Mouse (Mus musculus): Measurements from ENCODE around the gene Spata31d1a.
A peak's percentile ranks its signal among the peaks of the same experiment; 100 is the strongest.
"Not testable (repeated sequence)": the region's sequence is repeated elsewhere in the genome, so short reads cannot be mapped to it uniquely, and the experiment has no call there.

Spata31d1a gene

DNA sequence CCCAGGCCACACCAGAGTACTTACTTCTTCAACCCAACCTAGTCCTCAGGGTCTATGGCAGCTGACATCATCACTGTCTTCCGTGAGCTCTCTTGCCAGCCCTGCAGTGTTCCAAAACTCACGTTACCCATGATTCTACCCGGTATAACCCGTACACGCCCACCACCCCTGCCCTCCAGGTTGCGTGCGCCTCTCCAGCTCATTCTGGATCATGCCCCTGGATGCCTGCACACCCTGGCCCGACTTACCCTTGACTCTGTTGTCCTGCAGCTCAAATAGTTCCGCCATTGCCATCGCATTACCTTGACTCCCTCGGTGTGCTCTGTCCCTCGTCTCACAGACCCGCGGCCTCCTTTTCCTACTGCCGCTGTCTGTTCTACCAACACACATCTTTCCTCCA, at the start of gene Spata31d1a:
Spata31d1a (minus strand) TSS at position 101 of the 400 bp plus-strand sequence.
- no peak for DNase-seq

DNA sequence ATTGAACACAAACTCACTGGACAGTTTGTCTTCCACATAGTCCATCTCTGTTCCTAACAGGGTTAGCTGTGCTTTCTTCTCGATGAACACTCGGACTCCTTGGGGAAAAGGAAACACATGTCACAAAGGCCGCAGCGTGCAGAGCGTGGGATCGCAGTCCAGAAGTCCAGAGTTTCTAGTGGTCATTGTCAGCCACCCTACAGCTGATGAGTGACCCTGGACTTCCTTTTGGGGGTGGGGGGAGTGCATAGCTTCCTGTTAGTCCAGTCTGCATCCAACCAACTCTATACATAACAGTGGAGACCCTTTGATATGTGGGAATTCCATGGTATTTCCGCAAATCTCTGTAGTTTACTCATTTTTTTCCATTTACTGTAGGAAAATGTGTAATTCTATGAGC, 46.8 kb upstream of the Spata31d1a start:
- DNase-seq = no peak

DNA sequence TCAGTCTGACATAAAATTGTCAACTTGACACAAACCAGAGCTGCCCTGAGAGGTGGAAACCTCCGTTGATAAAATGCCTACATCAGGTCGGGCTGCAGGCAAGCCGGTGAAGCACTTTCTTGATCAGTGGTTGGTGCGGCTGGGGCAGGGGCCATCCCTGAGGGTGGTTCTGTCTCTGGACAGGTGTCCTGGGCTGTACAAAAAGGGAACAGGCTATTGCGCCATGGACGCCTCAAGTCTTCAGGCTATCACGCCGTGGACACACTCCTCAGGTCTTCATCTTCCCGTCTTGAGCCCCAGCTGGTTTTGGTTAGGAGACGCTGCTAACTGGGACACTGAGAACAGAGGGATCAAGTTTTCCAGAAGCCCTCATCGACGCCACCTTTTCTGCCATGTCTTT, 40.2 kb upstream of the Spata31d1a start:
- DNase-seq = no peak

DNA sequence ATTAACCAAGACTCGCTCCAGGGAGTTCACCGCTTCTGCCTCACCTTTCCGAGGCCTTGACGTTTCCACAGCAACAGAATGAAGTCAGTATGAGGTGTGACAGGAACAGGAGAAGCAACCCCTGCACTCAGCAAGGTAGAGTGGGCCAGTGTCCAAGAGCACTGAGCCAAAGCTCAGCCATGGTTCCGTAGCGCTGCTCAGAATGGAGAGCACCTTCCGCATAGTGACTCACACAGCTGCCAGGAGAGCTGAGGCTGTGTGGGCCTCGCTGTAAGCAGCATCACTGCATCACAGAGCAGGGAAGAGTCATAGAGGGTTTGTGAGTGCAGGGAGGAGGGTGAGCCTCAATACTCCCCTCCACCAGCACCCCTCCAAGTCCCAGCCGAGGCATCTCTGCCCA, 36.6 kb upstream of the Spata31d1a start, which contains the start of gene 1700014D04Rik:
1700014D04Rik (minus strand) TSS at position 42 of the 400 bp plus-strand sequence.
- DNase-seq = peak; percentile 50 to 62

DNA sequence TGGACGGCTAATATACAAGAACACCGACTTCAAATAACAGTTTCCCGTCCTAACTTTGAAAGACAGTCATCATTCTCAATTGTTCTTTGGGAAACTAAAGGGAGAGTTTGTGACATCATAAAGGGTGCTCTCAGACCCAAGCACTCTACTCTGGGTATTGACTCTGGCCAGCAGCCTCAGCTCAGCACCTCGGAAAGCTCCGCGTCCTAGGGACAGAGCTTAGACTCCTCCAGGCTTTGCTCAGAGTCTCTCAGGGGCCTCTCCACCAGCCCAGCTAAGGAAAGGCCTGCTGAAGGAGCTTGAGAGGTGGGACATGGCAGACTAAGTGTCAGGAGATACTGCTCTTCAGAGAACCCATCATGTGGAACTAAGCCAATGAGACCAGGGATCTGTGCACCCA, 36.0 kb upstream of the Spata31d1a start:
- no peak for DNase-seq

DNA sequence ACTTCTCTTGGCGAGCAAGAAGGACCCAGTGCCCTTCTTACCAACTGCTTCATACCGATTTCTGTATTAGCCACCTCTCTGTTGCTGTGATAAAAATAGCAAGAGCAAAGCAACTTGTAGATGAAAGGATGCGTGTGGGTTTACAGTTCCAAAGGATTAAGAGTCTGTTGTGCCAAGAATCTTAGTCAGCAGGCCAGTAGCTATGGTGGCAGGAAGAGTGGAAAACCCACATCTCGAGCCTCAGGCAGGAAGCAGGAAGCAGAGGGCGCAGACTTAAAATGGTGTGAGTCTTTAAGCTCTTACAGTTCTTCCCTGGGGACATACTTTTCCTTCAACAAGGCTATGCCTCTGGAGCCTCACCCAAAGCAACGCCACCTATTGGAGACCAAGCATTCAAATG, 35.3 kb upstream of the Spata31d1a start:
- no peak for DNase-seq

DNA sequence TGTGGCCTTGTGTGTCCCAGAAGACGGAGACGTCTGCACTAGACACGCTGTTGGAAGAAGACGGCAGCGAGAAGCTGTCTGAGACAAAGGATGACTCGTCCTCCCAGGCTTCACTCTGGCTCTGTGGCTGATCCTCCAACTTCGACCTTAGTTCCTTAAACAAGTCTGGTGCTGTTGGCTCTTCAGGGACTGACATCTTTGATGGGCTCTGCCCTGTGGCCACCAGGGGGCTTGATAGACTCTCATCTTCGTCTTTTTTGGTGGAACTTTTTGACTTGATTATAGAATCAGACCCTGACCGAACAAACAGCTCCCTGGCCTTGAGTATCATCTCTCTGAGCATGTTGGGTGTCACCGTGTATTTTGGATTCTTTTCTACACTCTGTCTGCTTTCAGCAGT, 31.6 kb upstream of the Spata31d1a start:
- DNase-seq = peak; percentile 5 to 52

DNA sequence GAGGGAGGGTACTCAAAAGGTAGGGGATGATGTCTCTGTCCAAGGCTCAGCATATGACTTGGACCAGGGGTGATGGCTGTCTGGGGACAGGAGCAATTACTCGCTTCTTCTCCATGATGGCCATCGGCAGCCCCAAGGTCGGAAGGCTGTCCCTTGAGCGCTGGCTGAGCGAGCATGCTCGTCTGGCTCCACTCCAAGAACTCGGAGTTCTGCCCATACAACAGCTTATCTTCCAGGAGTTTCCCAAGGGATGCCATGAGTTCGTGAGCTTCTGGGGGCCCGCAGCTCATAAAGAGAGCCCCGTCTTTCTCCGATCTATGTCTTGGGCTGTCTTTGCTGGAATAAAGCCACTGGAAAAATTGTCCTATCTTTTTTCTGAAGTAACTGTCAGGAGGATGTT, 31.0 kb upstream of the Spata31d1a start:
- DNase-seq = peak; percentile 20 to 34

DNA sequence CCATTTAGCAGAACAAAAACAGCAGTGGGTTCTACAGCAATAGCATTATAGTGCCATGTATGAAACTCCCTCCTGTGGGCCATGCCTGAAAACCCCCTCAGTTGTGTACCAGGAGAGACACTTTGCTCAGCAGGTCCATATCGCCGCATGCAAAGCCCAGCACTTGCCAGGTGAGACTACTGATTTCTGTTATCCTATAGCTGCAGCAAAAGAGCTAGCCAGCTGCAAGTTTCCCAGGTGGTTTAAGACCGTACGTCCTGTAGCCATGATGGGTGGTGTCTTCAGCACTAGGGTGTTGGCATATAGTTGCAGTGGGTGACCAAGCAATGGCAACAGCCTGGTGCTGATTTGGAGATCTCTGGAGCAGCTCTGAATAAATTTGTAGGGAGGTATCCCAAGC, 29.3 kb upstream of the Spata31d1a start:
- DNase-seq = no peak

DNA sequence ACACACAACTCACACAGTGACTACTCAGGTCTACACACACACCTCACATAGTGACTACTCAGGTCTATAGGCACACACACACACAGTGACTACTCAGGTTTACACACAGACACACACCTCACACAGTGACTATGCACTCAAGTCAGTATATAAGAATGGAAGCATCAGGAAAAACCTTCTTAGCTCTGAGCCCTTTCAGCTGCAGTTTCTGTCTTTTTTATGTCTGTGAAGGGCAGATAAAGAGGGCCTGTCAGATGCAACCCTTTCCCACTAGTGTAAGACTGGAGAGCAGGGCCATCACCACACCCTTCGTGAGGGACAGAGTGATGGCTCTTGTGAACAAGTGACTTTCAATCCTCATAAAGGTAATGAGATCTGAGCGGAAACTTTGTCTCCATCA, 28.3 kb upstream of the Spata31d1a start:
- no peak for DNase-seq

DNA sequence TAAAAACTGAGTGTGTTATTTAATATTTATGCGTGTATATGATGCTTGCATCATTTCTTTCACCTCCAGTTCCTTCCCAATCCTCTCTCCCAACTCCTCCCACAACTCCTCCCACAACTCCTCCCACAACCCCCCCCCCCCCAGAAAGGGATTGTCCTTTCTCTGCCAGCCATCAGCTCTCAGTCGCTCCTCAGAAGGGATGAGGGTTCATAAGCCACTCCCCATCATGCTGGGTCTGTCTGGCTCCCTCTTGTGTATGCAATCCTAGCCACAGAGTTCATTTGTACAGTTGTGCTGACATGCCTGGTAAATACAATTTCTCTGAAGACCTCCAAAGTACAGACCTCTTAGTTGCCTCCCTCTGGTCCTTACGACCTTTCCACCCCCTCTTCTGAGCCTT, 25.1 kb upstream of the Spata31d1a start:
- DNase-seq = no peak

DNA sequence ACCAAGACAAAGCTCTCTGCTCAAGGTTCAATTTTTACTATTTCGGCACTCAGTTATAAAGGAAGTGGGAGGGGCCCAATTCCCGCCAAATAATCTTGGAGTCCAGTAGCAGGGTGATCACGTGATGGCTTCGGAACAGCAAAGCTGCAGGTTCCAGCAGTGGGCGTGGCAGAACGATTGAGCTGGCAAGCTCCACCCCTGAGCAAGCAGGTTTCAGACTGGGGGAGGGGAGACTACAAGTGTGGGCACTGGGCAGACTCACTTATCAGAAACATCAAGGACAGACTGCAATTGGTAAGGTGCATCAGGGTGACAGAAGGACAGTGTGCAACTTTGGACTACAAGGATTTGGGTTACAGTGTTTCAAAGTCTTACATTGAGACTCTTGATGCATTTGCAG, 24.2 kb upstream of the Spata31d1a start:
- not testable (repeated sequence) for DNase-seq

DNA sequence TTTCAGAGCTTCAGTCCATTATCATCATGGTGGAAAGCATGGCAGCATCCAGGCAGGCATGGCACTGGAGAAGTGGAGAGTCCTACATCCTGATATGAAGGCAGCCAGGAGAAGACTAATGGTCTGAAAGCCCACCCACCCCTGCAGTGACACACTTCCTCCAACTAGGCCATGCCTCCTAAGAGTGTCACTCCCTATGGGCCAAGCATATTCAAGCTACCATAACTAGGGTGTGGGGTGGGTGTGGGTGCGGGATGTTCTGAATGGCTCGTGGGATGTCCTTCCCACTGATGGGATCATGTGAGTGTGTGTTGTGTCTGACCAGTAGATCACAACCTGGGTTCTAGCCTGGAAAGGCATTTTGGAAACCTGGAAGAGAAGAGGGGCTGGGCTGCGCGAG, 23.8 kb upstream of the Spata31d1a start:
- DNase-seq = no peak

DNA sequence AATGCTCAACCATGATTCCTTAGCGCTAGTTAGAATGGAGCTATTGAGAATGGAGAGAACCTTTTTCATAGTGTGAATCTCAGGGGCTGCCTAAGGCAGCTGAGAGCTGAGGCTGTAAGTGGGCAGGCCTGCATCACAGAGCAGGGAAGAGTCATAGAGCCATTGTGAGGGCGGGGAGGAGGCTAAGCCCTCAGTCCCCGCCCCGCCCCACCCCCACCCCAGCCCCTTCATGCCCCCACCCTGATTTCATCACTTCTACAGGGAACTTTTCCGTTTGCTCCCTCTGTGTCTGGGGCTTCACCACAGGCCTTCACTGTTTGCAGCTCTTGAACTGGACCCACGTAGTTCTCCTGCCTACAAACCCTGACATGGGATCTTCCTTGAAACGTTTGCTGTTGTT, 21.5 kb upstream of the Spata31d1a start, which contains the start of gene Spata31d1d:
Spata31d1d (minus strand) TSS at position 101 of the 400 bp plus-strand sequence.
- no peak for DNase-seq

DNA sequence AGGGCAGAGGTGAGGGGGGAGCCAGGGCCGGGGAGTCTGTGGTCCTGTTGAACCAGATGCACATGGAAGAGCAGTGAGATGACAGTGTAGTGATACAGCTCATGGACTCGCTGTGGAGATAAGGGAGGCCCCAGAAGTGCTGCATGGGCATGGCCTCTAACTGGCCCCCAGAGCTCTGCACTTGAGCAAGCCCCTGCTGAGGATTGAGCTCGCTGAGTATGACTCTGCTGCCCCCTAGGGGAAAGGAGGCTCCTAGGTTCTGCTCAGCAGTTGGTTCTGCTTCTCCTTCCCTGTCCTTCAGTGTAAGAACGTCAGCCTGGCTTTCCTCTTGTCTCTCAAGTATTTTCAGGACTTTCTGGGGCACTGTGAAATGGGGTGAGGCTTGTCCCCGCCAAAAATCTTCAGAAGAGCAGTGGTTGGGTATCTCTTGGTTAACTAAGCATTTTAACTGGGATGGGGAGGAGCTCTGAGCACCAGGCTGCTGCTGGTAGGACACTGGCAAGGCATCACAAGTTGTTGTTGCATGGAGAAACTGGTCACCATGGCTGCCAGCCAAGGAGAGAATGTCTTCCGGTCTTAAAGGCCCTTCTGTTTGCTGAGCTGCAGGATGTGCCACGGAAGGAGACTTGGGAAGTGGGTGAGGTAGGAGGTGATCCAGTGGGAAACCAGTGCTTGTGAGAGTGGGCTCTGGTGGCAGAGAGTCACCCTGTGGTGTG, 18.4 kb upstream of the Spata31d1a start:
- DNase-seq = peak; percentile 78 to 87

DNA sequence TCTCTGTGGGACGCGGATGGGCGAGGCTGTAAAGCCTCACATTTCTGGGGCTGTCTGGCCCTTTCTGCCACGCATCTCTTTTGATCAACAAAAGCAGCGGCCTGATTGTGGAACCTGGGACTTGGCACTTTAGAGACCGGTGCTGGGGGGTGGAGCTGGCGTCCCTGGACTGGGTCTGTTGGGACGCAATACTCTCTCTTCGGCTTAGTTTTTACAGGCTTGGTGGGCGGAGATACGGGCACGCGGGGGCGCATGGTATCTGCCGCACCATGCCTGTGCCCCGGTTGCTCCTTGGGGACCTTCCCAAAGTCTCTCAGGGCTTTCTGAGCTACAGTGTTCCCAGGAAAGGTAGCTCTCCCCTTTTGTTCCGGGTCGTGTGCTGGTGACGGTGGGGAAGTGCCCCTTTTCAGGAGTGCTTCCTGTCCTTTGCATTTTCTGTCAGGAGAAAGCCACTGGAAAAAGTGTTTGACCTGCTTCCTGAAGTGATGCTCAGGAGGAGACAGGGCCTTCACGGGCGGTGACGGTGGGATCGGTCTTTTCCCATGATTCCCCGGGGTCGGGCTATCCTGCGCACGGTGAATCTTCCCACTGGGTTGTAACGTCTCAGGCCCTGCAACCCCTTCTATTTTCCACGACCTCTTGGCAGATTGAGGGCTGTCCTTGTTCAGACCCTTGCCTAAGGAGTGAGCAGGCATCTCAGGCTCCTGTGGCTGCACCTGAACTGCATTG, 16.2 kb upstream of the Spata31d1a start:
- no peak for DNase-seq

DNA sequence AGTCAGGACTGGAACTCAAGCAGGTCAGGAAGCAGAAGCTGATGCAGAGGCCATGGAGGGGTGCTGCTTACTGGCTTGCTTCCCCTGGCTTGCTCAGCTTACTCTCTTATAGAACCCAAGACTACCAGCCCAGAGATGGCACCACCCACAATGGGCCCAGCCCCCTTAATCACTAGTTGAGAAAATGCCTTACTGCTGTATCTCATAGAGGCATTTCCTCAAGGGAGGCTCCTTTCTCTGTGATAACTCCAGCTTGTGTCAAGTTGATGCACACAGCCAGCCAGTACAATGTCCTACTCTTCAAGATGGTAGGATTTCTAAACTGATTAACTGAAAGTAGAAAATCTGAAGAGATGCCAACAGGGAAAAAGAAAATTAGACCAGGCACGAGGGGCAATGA, 12.0 kb upstream of the Spata31d1a start:
- not testable (repeated sequence) for DNase-seq

DNA sequence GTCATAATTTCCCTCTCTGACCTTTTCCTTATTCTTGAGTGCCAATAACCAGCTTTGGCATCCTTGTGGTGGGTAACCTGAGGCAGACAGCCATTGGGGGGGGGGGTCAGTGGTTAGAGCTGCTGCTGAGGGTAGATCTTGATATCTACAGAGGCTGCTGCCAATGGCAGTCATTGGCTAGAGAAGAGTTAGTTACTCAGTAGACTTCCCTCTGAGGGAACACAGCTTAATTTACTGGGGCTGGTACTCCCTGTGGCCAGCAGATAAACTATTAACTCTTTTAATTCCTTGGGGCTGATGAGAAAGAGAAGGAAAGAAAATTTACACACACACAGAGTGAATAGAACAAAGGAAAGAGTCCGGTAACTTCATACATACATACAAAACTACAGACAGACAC, 9.3 kb upstream of the Spata31d1a start:
- DNase-seq = no peak

DNA sequence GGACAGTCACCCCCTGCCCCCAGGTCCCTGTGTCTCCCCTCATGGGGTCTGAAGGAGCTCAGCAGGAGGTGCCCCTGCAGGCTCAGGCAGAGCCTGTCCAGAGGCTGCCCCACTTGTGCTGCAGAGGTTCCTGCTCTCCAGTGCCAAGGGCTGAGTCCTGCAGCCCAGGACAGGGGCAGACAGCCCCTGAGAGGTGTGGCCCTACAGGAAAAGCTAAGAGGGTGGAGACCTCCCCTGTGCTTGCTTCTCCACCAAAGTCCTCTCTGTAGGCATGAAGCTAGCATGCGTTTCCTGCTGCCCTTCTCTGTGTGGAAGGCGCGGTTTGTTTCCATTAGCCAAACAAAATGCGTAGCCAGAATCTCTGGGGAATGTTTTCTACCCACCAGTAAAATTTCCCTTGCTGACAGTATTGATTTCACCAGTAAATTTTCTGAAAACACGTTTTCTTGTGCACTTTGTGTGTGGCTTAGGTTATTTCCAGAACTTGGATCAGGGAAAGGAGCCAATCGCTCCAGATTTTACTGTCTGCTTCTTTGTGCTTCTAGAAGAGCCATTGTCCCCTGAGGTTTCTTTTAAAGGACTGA, 8.8 kb upstream of the Spata31d1a start:
- peak; percentile 32 to 54 for DNase-seq

DNA sequence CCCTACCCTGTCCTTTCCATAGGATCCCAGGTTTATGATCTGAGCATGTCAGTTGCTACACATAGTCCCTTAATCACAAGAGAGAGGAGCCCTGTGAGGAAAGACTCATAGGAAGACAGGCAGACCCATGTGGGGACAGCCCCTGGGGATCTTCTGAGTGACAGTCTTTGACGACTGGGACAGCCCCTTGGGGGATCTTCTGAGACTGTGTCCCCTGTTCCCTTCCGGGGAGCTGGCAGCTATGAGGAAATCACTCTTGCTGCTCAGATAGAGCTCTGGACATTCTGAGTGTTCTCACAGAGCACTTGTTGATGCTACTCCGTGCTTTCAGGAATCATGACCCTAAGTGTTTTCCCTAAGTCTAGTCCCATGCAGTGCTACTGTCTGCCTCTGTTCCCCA, 3.6 kb upstream of the Spata31d1a start:
- no peak for DNase-seq

DNA sequence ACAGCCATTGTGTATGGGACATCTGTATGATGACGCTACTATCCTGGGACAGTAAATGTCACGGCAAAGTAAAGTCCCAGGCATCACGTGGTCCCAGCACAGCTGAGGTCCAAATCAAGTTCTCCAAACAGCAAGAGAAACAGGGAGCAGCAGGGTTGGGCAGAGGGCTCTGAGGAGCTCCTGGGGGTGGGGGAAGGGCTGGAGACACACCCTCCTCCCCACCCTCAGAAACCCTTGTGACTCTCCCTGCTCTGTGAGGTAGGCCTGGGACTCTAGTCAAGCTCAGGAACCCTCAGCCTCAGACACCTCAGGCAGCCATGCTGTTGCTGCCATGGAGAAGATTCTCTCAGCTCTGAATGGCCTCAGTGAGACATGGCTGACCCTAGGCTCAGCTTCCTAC, 1.9 kb upstream of the Spata31d1a start, which contains the start of gene Spata31d1b:
Spata31d1b (plus strand) TSS at position 301 of the 400 bp plus-strand sequence.
- not testable (repeated sequence) for DNase-seq

DNA sequence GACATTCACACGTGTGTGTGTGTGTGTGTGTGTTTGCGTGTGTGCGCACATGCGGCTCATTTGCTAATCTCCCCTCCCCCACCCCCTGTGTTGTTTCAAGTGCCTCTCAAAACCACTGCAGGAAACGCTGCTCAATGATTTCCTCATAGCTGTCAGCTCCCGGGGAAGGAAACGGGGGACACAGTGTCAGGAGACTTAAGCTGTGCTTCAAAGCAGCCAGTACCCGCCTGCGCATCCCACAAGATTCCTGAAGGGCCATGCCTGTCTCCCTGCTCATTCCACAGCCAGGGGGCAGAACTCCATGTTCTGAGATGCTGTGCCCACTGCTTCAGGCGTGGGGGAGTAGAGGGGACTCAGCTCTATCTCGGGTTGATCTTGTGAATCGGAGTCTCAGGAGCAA, 5.6 kb downstream of the Spata31d1a start:
- DNase-seq = peak; percentile 61 to 62

DNA sequence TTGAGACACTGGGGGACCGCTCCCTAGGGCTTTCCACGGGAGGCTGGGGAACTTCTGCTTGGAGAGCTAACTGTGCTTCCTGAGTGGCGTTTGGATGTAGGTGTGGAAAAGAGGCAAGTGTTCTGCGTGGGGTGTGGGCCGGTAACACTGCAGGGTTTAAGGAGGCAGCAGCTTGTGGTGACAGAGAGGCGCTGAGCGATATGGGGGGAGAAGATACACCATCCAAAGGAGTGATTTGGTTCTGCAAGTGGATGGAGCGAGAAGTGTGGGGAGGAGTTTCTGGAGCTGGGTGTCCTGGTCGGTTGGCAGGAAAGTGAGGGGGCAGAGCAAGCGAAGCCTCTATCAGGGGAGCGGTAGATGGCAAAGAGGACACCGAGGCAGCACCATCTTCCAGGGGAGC, 6.6 kb downstream of the Spata31d1a start:
- no peak for DNase-seq

DNA sequence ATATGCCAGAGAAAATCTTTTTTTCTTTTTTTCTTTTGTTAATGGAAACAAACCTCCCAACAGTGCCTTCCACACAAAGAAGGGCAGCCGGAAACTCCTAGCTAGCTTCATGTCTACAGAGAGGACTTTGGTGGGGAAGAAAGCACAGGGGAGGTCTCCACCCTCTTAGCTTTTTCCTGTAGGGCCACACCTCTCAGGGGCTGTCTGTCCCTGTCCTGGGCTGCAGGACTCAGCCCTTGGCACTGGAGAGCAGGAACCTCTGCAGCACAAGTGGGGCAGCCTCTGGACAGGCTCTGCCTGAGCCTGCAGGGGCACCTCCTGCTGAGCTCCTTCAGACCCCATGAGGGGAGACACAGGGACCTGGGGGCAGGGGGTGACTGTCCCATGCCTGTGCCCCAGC, 10.0 kb downstream of the Spata31d1a start:
- DNase-seq = peak in 1 of 2 experiments; percentile 15

All from kidney, postnatal 36 days (tissue).